Mouse (Mus musculus) ovary, postnatal 36 days (tissue): ENCODE results near the gene Grin2d.

Source experiments
- DNase-seq: peaks from one replicate; pipeline ENCODE4 v3.0.0; 2022; ENCODE audit warnings: low spot score, mixed read lengths

Grin2d gene

DNA sequence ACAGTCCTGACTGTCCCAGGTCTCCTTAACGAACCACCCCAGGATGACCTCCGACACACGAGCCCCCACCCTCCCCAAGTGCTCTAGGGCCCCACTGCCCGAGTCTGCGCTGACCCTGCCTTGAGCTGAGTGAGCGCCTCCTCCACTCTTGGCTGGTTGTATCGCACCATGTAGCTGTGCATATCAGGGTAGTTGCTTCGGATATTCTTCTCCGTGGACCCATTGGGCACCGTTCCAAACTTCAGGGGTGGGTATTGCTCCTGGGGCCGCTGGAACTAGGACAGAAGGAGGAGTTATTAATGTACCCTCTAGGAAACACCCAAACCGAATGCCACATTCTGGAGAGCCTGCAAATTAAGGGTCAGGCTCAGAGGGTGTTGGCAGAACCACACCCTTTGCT lies 25.1 kb downstream of the Grin2d start:
- no peak for DNase-seq

DNA sequence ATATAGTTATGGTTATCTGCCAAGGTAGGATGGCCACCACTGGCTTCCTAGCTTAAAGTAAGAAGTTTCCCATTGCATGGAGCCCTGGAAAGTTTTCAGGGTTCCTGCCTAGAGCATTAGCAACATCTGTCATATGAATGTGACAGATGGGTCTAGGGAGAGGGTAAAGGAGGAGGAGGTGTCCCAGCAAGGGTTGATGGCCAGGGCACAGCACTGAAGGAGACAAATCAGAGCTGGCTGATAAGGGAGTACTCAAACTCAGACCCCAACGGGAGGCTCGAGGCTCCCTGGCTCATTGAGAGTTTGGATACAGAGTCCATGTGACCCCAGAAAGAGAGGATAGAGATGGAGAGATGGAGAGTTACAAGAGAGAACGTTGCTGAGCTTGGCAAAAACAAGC lies 27.5 kb downstream of the Grin2d start:
- no peak for DNase-seq

DNA sequence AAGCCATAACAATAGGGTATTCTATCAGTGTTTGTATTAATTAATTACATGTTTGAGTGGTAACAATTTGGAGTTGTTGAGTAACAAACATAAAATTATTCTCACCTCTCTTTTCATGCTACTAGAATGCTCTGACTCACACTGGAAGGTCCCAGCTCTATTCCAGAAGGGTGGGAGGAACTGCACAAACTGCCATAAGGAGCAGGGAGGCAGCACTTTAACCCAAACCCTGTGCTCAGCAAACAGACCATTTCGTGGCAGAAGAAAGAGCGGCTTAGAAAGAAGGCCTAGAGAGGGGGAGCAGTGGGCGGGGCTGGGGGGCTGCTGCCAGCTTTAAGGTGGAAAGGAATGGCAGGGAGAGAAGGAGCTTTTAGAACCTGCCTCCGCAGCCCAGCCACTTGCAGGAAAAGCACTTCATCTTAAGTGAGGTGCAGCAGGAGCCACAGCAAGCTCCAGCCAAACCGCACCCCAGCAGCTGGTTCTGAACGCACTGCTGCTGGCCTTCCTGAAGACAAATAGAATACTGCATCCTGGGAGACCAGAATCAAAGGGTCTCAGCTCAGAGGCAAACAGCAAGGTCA lies 29.6 kb downstream of the Grin2d start:
- DNase-seq = no peak

DNA sequence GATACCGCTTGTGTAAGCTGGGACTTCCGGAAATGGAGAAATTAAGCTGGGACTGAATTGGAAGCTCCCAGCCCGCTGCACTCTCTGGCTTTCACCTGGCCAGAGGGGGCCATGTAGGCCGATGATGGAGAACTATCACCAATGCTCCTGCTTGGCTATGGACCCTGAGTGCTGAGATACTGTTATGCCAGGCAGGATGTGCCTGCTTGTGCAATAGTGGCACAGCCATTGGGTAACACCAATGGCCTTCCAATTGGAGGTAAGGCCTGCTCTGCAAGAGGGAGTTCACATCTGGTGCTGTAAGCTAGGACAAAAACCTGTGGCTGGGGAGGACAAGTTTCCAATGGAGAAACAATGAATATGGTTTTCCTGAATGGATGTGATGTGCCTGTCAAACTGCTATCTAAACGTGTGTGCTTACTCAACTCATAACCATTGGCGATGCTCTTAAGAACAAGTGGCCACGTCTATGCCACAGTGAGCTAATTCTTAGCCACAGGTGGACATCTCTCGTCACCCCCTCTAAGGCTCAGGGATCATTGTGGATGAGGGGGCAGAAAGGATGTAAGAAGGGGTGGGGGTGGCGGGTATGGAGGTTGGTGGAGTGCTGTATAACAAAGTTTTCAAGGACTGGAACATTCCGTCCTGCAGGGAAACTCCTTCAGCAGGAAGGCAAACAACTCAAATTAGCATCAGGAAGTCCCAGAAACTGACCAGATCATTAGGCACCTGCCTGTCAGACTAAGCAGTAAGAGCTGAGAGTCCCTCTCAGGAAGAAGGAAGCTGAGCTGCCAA lies 35.0 kb downstream of the Grin2d start:
- no peak for DNase-seq

DNA sequence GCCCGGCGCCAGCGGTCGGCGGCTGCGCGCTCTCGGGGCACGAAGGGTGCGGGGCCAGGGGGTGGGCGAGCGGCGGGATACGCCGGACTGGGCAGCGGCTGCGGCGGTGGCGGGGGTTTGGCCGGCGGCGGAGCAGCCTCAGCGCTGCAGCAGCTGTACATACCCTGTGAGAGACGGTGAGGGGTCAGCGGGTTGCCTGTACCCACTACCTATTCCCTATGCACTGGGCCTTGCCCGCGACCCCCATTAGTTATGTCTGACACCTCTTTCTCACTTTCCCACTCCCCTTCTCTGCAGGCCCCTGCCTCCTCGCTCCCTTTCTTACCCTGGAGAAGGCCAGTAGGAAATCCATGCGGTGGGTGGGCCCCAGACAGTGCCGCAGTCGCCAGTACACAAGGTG lies 44.3 kb downstream of the Grin2d start:
- no peak for DNase-seq

DNA sequence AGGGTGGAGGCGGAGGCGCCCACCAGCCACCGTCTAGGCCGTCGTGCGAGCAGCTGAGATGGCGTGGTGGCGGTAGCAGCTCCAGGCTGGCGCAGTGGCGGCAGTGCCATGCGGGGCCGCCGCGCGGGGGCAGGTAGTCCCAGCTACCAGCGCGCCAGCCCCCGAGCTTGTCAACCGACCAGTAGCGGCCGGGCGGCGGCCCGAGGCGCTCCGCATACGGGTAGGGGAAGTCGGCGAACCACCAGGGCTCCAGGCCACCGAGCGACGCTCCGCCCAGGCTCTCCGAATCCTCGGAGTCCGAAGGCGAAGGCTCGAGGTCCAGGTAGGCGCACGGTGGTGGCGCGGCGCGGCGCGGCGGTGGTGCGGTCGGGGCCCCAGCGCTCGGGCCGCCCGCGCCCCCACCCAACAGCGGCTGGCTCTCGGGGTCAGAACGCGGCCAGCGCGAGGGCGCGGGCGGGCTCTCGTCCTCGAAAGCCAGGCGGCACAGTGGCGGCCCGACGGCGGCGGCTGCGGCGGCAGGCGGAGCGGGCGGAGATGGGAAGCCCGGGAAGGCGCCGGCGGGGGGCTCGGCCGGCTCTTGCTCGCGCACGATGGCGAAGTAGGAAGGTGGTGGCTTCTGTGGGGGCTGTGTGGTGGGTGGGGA lies 44.9 kb downstream of the Grin2d start:
- no peak for DNase-seq

DNA sequence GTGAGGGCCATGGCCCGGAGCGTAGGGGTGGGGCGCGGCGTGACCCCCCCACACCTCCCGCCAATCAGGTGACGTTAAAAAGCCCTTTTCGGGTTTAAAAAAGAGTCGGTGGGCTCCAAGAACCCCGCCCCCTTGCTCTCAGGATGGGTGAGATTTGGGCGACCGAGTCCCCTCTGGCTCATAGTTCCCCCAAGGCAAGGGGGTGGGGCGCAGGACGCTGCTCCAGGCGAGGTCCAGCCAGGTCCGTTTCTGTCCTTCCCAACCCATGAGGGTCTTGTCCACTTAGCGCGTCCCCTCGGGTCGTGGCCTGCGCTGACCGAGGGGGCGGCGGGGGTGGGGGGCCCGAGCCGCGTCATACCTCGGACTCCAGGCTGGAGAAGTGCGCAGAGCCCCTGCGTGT lies 45.8 kb downstream of the Grin2d start:
- no peak for DNase-seq

DNA sequence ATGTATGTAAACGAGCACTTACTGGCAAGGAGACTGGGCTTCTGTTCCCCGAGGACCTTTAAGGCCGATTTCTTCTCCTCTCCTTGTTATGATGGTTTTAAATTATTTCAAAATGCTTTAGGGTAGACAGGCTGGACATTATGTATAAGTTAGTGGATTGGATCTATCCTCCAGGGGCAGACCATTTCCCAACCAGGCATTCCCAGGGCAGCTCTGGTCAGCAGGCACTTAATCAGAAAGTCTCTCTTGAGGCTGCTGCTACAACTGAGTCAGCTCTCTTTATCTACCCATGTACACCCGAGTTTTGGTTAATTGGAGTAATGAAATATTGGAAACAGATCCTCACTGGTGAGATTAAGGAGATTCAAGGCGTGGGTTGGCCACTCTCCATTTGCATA lies 47.1 kb downstream of the Grin2d start:
- DNase-seq = no peak

DNA sequence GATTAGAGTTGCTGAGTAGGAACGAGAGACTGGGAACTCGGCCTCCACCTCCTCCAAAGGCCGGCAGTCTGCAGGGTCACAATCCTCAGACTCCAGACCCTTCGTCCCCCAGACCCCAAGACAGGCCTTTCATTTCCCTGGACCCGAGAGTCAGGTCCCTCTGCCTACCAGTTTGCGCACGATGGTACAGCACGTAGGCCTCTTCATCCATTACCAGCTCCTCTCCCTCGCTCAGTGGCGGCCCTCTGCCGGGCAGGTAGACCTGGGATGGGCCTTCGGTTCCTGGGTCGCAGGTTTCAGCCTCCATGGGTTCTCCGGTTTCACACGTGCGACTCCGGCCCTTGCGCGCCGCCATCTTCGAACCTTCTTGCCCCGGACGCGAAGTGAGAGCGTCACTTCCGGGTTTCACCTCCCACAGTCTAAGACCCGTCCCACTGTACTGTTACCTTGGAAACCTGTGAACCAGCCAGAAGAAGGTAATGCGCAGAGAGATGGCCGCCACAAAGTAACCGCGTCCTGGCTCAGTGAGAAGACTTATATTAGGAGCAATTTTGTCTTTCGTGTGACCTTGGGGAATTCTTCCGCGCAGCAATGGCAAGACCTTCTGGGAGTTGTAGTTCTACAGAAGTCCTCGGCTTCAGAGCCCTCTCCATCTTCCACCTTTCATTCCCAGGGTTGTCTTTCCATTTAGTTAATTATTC lies 47.6 kb downstream of the Grin2d start, which contains the start of gene Grwd1:
Grwd1 (minus strand) TSS at position 518 of the 701 bp plus-strand sequence.
- DNase-seq = peak; percentile 80

DNA sequence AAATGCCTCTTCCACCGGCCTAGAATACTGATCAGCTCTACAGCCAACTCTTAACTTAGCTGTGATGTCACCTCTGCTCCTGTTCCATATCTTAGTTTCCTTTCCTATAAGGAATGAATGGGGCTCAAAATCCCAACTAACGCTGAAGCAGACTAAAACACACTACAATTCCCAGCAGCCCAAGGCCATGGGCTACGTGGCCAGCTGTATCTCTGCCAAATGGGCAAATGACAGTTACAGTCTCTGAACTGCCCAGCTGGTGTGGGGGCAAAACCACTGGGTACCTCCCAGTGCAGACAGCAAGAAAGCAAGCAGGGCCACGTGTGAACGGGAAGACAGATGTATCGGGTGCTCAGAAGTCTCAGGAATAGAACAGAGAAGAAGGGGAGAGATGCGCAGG lies 51.5 kb downstream of the Grin2d start:
- no peak for DNase-seq

DNA sequence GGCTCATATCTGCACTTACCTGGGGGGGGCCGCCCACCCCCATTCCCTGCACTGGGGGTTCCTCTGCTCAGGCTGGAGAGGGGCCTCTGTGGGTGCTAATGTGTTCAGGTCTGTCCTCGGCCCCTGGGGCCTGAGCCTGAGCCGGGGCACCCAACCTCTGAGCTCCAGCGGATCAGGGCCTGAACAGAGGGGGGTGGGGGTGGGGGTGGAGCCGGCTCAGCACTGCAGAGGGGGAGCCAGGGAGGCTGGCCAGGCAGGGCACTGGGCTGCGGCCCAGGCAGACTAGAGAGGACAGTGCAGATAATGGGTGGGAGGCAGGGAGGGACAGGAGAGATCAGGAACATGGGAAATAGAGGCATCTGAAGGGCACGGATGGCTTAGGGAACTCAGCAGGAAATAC lies 53.6 kb downstream of the Grin2d start, which contains the start of gene Kcnj14:
Kcnj14 (minus strand) TSS at position 185 of the 400 bp plus-strand sequence.
- DNase-seq = no peak

DNA sequence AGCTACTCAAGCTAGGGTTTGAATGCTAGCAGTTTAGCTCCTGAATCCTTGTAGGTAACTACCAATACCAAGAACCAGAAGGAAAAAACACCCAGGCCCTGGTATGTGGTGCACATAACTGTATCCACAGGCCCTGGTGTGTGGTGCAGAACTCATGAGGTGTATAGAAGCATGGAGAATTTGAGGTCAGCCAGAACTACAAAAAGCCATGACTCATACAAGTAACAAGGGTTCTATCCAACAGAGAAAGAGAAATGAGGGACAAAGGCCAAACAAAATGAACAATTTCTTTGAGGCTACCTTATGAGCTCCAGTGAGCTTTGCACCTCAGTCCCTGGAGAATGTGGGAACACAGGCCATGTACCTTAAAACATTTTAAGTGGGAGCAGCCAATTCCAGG lies 57.3 kb downstream of the Grin2d start:
- no peak for DNase-seq

DNA sequence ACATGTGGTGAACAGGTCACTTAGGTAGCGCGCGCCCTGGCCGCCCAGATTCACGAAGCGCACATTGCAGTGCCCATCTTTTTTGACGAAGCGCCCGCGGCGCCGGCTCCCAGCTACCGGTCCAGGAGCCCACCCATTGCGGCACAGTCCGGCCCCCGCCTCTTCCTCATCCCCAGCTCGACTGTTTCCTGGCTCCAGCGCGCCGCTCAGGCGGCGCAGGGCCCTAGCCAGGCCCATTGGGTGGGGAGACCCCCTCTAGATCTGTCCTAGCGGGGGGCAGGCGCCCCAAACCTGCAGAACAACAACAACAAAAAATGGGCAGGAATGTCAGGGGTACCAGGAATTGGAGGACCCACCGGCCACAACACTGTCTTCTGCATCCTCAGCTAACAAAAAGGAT lies 58.3 kb downstream of the Grin2d start:
- no peak for DNase-seq

DNA sequence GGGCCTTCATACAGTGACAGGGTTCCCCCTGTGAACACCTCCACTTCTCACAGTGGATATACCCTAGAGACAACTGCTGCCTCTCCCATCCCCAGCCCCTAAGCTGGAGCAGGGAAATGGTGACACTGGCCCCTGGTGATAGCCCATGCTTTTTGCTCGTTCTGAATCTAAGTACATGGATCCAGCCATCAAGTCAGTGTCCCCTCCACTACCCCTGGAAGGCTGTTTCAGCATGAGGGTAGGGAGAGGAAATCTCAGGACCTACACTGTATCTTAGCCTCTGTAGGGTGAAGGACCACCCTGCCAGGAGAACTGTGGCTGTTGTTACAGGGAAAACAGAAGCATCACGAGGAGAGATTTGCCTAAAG lies 62.2 kb downstream of the Grin2d start:
- DNase-seq = no peak

DNA sequence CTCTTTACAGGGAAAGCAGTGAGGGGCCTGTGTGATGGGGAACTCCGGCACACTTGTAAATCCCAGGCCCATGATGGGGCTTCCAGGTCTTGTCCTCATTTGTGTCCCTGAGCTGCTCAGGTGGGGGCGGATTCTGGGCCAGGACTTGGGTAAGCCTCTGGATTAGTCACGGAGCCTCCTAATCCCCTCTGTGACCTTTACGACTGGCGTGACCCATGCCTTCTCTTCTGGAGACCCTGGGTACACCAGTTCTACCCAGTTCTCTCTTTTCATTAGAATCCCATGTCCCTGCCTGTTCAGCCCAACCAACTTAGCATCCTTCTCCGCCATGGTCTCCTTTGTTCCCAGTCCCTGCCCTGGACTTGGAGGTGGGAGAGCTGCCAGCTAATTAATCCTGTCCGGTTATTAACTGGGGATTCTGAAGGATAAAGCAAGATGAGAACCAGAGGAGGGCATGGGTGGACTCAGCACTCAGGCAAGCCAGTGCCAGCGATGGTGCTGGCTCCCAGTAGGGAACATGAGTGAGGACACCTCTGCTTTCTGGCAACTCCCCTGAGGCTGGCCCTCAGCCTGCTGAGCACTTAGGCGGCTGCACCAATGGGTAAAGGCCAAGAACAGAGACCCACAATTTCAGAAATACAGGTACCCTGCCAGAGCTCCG lies 62.7 kb downstream of the Grin2d start:
- DNase-seq = no peak

DNA sequence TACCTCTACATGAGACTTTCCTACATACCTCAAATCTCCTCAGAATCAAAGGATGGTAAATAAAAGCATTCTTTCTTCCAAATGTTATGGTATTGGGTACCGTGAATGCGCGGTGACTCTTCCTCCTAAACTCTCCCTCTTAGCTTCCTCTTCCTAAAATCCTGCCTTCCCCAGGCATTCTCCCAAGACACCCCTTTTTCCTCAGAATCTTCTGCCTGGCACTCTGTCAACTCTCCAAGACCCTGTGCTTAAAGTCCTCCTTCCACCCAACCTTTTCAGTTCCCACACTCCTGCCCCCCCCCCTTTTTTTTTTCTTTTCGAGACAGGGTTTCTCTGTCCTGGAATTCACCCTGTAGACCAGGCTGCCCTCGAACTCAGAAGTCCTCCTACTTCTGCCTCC lies 63.3 kb downstream of the Grin2d start:
- DNase-seq = no peak

DNA sequence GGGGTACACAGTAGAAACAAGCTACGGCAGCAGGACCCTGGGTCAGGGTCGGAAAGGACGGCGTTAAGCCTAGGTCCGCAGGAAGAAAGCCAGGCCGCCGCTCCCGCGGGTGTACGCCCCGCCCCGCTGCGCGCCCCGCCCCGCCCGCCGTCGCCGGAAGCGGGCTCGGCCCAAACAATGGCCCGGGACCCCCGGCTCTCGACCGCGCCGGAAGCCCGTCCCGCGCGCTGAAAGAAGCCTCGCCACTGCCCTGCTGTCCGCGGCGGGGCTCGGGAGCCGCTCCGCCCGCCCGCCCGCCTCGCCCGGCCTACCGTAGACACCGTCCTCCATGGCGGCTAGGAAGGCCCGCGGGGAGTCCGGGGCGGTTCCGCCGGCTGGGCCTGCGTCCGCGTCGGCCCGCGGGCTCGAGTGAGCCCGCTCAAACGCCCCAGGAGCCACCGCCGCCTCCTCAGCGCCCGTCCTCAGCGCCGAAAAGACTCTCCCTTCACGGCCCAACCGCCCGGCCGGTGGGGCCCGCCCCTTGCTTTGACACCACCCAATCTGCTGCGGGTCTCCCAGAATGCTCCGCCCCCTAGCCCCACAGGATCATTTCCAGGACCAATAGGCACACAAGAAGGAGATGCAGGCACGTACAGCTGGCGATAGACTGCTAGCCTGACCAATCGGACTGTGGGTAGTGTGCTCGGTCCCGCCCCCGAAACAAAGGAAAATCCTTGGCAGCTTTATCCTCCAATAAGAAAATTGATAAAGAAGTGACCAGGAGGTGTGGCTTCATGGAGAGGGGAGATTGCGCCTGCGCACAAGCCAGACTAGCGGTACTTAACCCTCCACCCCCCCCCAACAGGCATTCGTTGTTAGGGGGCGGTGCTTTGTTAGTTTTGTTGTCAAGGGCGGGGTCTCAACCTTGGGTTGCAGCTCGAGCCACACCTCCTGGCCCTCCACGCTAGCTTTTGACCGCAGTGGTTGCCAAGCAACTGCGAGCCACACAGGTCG lies 64.1 kb downstream of the Grin2d start, which contains the start of gene Cyth2:
Cyth2 (minus strand) TSS at position 795 of the 993 bp plus-strand sequence.
- DNase-seq = peak; percentile 97

DNA sequence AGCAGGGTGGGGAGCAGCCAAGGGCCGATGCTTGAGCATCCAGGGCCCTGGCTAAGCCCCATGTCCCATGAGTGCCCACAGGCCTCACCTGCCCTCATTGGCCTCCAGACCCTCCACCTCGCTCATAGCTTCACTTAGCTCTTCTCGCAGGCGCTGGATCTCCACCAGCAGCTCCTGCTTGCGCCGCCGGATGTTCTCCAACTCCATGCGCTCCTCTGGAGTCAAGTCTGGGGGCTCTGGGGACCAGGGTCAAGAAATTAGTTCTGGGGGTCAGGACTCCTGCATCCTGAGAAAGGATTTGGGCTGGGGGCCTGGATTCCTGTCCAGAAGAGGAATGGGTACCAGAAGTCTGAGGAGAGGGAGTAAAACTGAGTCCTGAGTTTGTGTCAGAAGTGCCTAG lies 65.3 kb downstream of the Grin2d start:
- DNase-seq = no peak

DNA sequence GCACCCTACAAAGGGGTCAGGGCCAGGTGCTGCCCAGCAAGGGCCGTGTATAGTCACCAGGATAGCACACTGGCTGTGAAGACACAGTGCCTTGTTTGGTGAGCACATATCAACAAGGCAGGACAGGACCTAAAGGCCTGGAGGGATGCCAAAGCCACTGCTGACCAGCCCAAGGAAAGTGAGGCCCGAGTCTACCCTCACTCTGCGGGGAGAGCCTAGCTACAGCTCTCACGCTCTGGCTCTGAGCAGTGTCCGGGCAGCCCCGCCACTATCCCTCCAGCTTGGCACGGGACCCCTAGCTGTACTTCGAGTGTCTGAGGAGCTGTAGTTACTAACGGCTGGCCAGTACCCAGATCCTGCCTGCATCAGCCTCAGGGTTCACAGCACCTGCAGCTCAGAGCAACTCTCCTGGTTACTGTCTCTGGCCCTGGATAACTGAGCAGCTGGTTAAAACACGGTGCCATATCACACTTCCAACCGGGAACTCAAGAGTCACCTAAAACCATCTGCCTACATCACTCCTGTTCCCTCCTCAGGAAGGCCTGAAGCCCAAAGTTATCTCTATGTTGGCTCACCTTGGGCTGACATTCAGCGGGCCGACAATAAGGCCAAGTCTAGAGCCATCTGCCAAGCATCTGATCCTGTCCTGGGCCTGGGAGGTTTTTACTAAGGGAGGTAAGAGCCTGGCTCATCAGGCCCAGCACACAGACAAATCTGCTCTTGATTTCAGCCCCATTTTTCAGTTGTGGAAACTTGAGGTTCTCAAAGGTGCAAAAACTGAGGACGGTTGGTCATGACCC lies 68.7 kb downstream of the Grin2d start:
- DNase-seq = no peak

DNA sequence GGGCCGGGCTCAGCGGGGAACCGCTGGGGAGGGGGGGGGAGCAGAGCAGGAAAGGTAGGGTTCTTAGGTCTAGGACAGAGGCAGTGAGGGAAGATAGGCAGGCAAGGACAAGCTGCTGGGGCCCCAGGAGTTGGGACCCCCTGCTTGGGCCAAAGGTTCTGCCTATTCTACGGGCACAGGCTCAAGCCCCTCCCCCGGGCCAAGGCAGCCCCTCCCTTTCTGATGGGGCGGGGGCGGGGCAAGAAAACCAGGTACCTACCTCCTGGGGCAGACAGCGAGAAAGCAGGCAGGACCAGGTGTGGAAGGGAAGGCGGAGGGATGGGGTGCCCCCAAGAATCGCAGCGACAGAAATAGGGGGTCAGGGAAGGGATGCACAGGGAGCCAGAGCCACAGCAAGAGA lies 69.7 kb downstream of the Grin2d start:
- no peak for DNase-seq
